Mouse (Mus musculus) 3T3-L1 (cell line): ENCODE measurements around the gene Sytl1.

ENCODE experiments used
- DNase-seq: peaks from one replicate; pipeline ENCODE4 v3.0.0-alpha.2; 2015; ENCODE audit warnings: low read depth, low spot score

Sytl1 gene

GRCm38 (mm10) chr4:133278482-133278881, 15.6 kb upstream of the Sytl1 start:
- no peak for DNase-seq

- DNase-seq = no peak
These were observed 15.2 kb upstream of the Sytl1 start for GRCm38 (mm10) chr4:133278067-133278466.

GRCm38 (mm10) chr4:133277104-133278026, 14.5 kb upstream of the Sytl1 start, which contains the start of gene Tmem222:
Gene Tmem222 (minus strand): TSS chr4:133277792.
- DNase-seq = peak; percentile 96

GRCm38 (mm10) chr4:133270929-133271328, 8.0 kb upstream of the Sytl1 start:
- no peak for DNase-seq

- DNase-seq = peak; percentile 80
These were observed 6.7 kb upstream of the Sytl1 start for GRCm38 (mm10) chr4:133269596-133269995.

- no peak for DNase-seq
These were observed 6.0 kb upstream of the Sytl1 start for GRCm38 (mm10) chr4:133268931-133269330.

GRCm38 (mm10) chr4:133266248-133266880, 3.5 kb upstream of the Sytl1 start:
- DNase-seq = no peak

GRCm38 (mm10) chr4:133265759-133266158, 2.8 kb upstream of the Sytl1 start:
- no peak for DNase-seq

GRCm38 (mm10) chr4:133265297-133265696, 2.4 kb upstream of the Sytl1 start:
- no peak for DNase-seq

GRCm38 (mm10) chr4:133264559-133264958, 1.6 kb upstream of the Sytl1 start:
- DNase-seq = no peak

- DNase-seq = no peak
These were observed 843 bp upstream of the Sytl1 start for GRCm38 (mm10) chr4:133263756-133264155.

GRCm38 (mm10) chr4:133262375-133262765, 543 bp downstream of the Sytl1 start:
- DNase-seq = no peak

- DNase-seq = no peak
These were observed 1.1 kb downstream of the Sytl1 start for GRCm38 (mm10) chr4:133261641-133262374.

- DNase-seq = no peak
These were observed 5.0 kb downstream of the Sytl1 start for GRCm38 (mm10) chr4:133257798-133258408.

- no peak for DNase-seq
These were observed 5.7 kb downstream of the Sytl1 start for GRCm38 (mm10) chr4:133257230-133257629.

- no peak for DNase-seq
These were observed 6.1 kb downstream of the Sytl1 start for GRCm38 (mm10) chr4:133256820-133257219.

GRCm38 (mm10) chr4:133255392-133255791, 7.5 kb downstream of the Sytl1 start:
- no peak for DNase-seq

- no peak for DNase-seq
These were observed 9.5 kb downstream of the Sytl1 start for GRCm38 (mm10) chr4:133253412-133253811.

- DNase-seq = peak; percentile 17
These were observed 10.8 kb downstream of the Sytl1 start for GRCm38 (mm10) chr4:133252089-133252488.

GRCm38 (mm10) chr4:133251214-133251613, 11.7 kb downstream of the Sytl1 start:
- DNase-seq = no peak

GRCm38 (mm10) chr4:133250609-133251008, 12.3 kb downstream of the Sytl1 start:
- peak; percentile 35 for DNase-seq
